Mouse (Mus musculus) naive thymus-derived CD4-positive, alpha-beta T cell, adult 2 months (primary cell): Measurements from ENCODE around the gene Gm49387.

Experiments used
- DNase-seq: peaks from one replicate; pipeline ENCODE4 v3.0.0-alpha.2; 2011; ENCODE audit warnings: low read depth

The Gm49387 gene

GRCm38 (mm10) chr14:31575866-31576265 is 64.8 kb downstream of the Gm49387 start:
- no peak for DNase-seq

- peak; percentile 28 for DNase-seq
Observed at GRCm38 (mm10) chr14:31574903-31575665, 65.6 kb downstream of the Gm49387 start.

- DNase-seq = no peak
Observed at GRCm38 (mm10) chr14:31572561-31573175, 68.0 kb downstream of the Gm49387 start.

- DNase-seq = no peak
Observed at GRCm38 (mm10) chr14:31571419-31571818, 69.3 kb downstream of the Gm49387 start.

GRCm38 (mm10) chr14:31570131-31570951 is 70.3 kb downstream of the Gm49387 start:
- DNase-seq = no peak

- DNase-seq = peak; percentile 41
Observed at GRCm38 (mm10) chr14:31569151-31569631, 71.5 kb downstream of the Gm49387 start.

- no peak for DNase-seq
Observed at GRCm38 (mm10) chr14:31565478-31566212, 75.0 kb downstream of the Gm49387 start.

- no peak for DNase-seq
Observed at GRCm38 (mm10) chr14:31564452-31565179, 76.1 kb downstream of the Gm49387 start.

- DNase-seq = no peak
Observed at GRCm38 (mm10) chr14:31560886-31561285, 79.8 kb downstream of the Gm49387 start.

- DNase-seq = no peak
Observed at GRCm38 (mm10) chr14:31559216-31559615, 81.5 kb downstream of the Gm49387 start.

GRCm38 (mm10) chr14:31557784-31558183 is 82.9 kb downstream of the Gm49387 start:
- no peak for DNase-seq

- DNase-seq = no peak
Observed at GRCm38 (mm10) chr14:31557273-31557672, 83.4 kb downstream of the Gm49387 start.

- DNase-seq = no peak
Observed at GRCm38 (mm10) chr14:31556526-31557260, 84.0 kb downstream of the Gm49387 start.

- DNase-seq = peak; percentile 38
Observed at GRCm38 (mm10) chr14:31555963-31556434, 84.7 kb downstream of the Gm49387 start.

- DNase-seq = no peak
Observed at GRCm38 (mm10) chr14:31555021-31555420, 85.7 kb downstream of the Gm49387 start.

GRCm38 (mm10) chr14:31543885-31544442 is 96.7 kb downstream of the Gm49387 start:
- DNase-seq = no peak

- no peak for DNase-seq
Observed at GRCm38 (mm10) chr14:31537298-31537697, 103.4 kb downstream of the Gm49387 start.

- DNase-seq = peak; percentile 13
Observed at GRCm38 (mm10) chr14:31532656-31533055, 108.0 kb downstream of the Gm49387 start.

GRCm38 (mm10) chr14:31531506-31532148 is 109.1 kb downstream of the Gm49387 start:
- peak; percentile 79 for DNase-seq
